ENCODE assay signal across 8 mouse cellular contexts in the genomic region with DNA sequence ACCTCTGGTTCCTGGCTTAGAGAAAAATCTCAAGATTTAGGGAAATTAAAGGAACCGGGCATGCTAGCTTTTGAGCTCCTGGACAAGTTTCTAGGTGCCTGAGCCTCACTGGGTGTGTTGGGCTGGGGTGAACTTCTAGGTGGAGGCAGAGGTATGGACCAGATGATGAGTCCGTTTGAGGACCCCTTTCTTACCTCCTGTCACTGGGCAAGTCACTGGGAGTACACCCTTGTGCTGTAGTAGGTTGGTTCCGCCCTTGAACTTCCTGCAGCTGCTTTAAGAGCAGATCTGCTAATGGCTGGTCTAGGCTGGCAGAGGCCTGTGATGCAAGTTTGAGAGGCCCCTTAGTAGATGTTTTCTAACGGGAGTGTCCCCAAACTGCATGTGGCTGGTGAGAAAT. TPM values are rescaled to one million over a fixed set of nuclear protein-coding genes. Genes with fewer than 3 reads are reported as not detected.
DNase-seq lines count a peak whose midpoint lies in the region; ATAC-seq and TF ChIP-seq lines count a peak whose summit lies in the region.

No protein-coding gene starts in this region.

- H3K9me3 ChIP-seq in forebrain, embryonic 13.5 days (replicated peaks) = no peaks in the 10 kb centered on the region
- no peaks in the 10 kb centered on the region for H3K9me3 ChIP-seq in intestine, embryonic 14.5 days (ENCODE audit: control insufficient read depth, low read length)
- H3K9me3 ChIP-seq in liver, embryonic 15.5 days (replicated peaks) = no peaks in the 10 kb centered on the region
- H3K9me3 ChIP-seq in neural tube, embryonic 12.5 days = no peaks in the 10 kb centered on the region

- WGBS in forebrain, embryonic 13.5 days = 45% methylated on average over 4 of the region's 4 CpGs
- 50% methylated on average over 4 of the region's 4 CpGs for WGBS in intestine, embryonic 14.5 days
- 12% methylated on average over 4 of the region's 4 CpGs for WGBS in liver, embryonic 15.5 days (ENCODE audit: insufficient replicate concordance)
- 42% methylated on average over 4 of the region's 4 CpGs for WGBS in neural tube, embryonic 12.5 days

- H3K27ac ChIP-seq in layer of hippocampus, adult 2 months = peak overlapping the region; percentile 98
- no peak overlapping the region for H3K27ac ChIP-seq in forebrain, embryonic 13.5 days
- H3K27ac ChIP-seq in intestine, embryonic 14.5 days (ENCODE audit: low read depth) = no peak overlapping the region
- peak overlapping the region; percentile 96 for H3K27ac ChIP-seq in liver, embryonic 15.5 days (replicated peaks)
- H3K27ac ChIP-seq in neural tube, embryonic 12.5 days = no peak overlapping the region

- no peaks in the 10 kb centered on the region for H3K36me3 ChIP-seq in forebrain, embryonic 13.5 days (ENCODE audit: poor library complexity, severe bottlenecking)
- no peaks in the 10 kb centered on the region for H3K36me3 ChIP-seq in intestine, embryonic 14.5 days (ENCODE audit: control insufficient read depth, insufficient read depth, low read length)
- H3K36me3 ChIP-seq in liver, embryonic 15.5 days (replicated peaks) = no peaks in the 10 kb centered on the region
- H3K36me3 ChIP-seq in neural tube, embryonic 12.5 days = no peaks in the 10 kb centered on the region

- peak; percentile 29; the same call in 1 of the 2 replicates for ATAC-seq in forebrain, embryonic 13.5 days
- no peak for ATAC-seq in intestine, embryonic 14.5 days (replicated peaks; ENCODE audit: low FRiP score, low TSS enrichment, low read depth)
- ATAC-seq in liver, embryonic 15.5 days (ENCODE audit: insufficient read depth) = peak; percentile 17; the same call in 1 of the 2 replicates
- peak; percentile 56; the same call in 1 of the 2 replicates for ATAC-seq in neural tube, embryonic 12.5 days (ENCODE audit: low FRiP score, low read depth)

- H3K4me2 ChIP-seq in forebrain, embryonic 13.5 days = peak overlapping the region; percentile 95
- H3K4me2 ChIP-seq in intestine, embryonic 14.5 days (ENCODE audit: low read length) = peak overlapping the region; percentile 98
- H3K4me2 ChIP-seq in liver, embryonic 15.5 days = peak overlapping the region; percentile 98
- H3K4me2 ChIP-seq in neural tube, embryonic 12.5 days (replicated peaks) = peak overlapping the region; percentile 96

- no peak for DNase-seq in layer of hippocampus, adult 2 months (ENCODE audit: low spot score in 2 of 2)
- no peak for DNase-seq in layer of hippocampus, adult 9-11 months
- peak; percentile 59 for DNase-seq in intestine, embryonic 14.5 days (ENCODE audit: low spot score)
- DNase-seq in retina, postnatal 1 day = no peak
- DNase-seq in adrenal gland, adult 8-10 months = no peak

- H3K4me1 ChIP-seq in forebrain, embryonic 13.5 days = peaks cover 21% of the 10 kb centered on the region
- H3K4me1 ChIP-seq in intestine, embryonic 14.5 days (replicated peaks; ENCODE audit: control insufficient read depth, insufficient read depth, low read length) = peaks cover 16% of the 10 kb centered on the region
- peaks cover 65% of the 10 kb centered on the region for H3K4me1 ChIP-seq in liver, embryonic 15.5 days (replicated peaks)
- peaks cover 7% of the 10 kb centered on the region; the same call in 1 of the 2 replicates for H3K4me1 ChIP-seq in neural tube, embryonic 12.5 days

- TF ChIP-seq CTCF in layer of hippocampus, adult 2 months (conservative IDR thresholded peaks at IDR 0.05) = no peak

- H3K4me3 ChIP-seq in layer of hippocampus, adult 2 months = peak overlapping the region; percentile 67
- H3K4me3 ChIP-seq in forebrain, embryonic 13.5 days = peak overlapping the region; percentile 52
- peak overlapping the region; percentile 45 for H3K4me3 ChIP-seq in intestine, embryonic 14.5 days (ENCODE audit: low read depth, low read length)
- peak overlapping the region; percentile 70 for H3K4me3 ChIP-seq in liver, embryonic 15.5 days (replicated peaks)
- peak overlapping the region; percentile 57 for H3K4me3 ChIP-seq in neural tube, embryonic 12.5 days

- H3K27me3 ChIP-seq in forebrain, embryonic 13.5 days = peaks cover 22% of the 10 kb centered on the region
- peaks cover 4% of the 10 kb centered on the region; the same call in 1 of the 2 replicates for H3K27me3 ChIP-seq in intestine, embryonic 14.5 days (replicated peaks; ENCODE audit: control insufficient read depth, insufficient read depth, low read length)
- peaks cover 24% of the 10 kb centered on the region for H3K27me3 ChIP-seq in liver, embryonic 15.5 days
- peaks cover 25% of the 10 kb centered on the region for H3K27me3 ChIP-seq in neural tube, embryonic 12.5 days (replicated peaks)

- H3K9ac ChIP-seq in forebrain, embryonic 13.5 days = peak overlapping the region; percentile 74
- H3K9ac ChIP-seq in intestine, embryonic 14.5 days (ENCODE audit: low read length) = no peak overlapping the region
- H3K9ac ChIP-seq in liver, embryonic 15.5 days = peak overlapping the region; percentile 75
- H3K9ac ChIP-seq in neural tube, embryonic 12.5 days = peak overlapping the region; percentile 63; the same call in 1 of the 2 replicates

RNA-seq across cellular contexts. Expression of a gene that starts 1.1 kb away (rescaled TPM):
- total RNA-seq in layer of hippocampus, adult 2 months (2021) = 10 to 100 TPM; 20.8 to 25.1 TPM
- polyA plus RNA-seq in forebrain, embryonic 13.5 days (2015; fragmentation: Nextera tagmentation; extraction: Ambion mirVana) = 1.5 TPM in 2 replicates
- 1.3 and 1.9 TPM in 2 replicates for polyA plus RNA-seq in intestine, embryonic 14.5 days (2014; fragmentation: Nextera tagmentation; extraction: Ambion mirVana)
- polyA plus RNA-seq in liver, embryonic 15.5 days (2015; fragmentation: Nextera tagmentation; extraction: Ambion mirVana) = 28.0 and 30.8 TPM in 2 replicates
- 2.4 and 3.1 TPM in 2 replicates for polyA plus RNA-seq in neural tube, embryonic 12.5 days (2016; fragmentation: Nextera tagmentation; extraction: Ambion mirVana)
- total RNA-seq in adrenal gland, adult 8-10 months (2022) = 10 to 100 TPM; 17.8 to 53.3 (median 39.2) TPM

Comparison
In these comparisons a context has a peak if more than half of its experiments do, and no peak if none do; other contexts are left out.
1. H3K27ac ChIP-seq: peak in layer of hippocampus, adult 2 months (single experiment) and liver, embryonic 15.5 days (single experiment); none in forebrain, embryonic 13.5 days (single experiment), intestine, embryonic 14.5 days (single experiment) and neural tube, embryonic 12.5 days (single experiment).
2. Peak in every context shown above with its lines, with median percentiles within 50 percentile points of each other: H3K4me3 ChIP-seq and H3K4me2 ChIP-seq.